Mouse (Mus musculus) intestine, embryonic 16.5 days (tissue): ENCODE results near the gene Npas4. TPM values are rescaled to one million over a fixed set of nuclear protein-coding genes. Genes with fewer than 3 reads are reported as not detected.
"Not testable (repeated sequence)": the region's sequence is repeated elsewhere in the genome, so short reads cannot be mapped to it uniquely, and the experiment has no call there.

Experiments used
- ATAC-seq: fragments of 200-750 bp; cut with Nextera tagmentation; 2 replicates; pipeline ENCODE4 v1.8.0; 2017; ENCODE audit warnings: moderate TSS enrichment, moderate library complexity
- H3K27ac ChIP-seq: fragments of 300-500 bp; sonication (generic); 2 replicates; pipeline ENCODE4 v1.5.1; 2014; ENCODE audit warnings: mild to moderate bottlenecking, low read length
- H3K27me3 ChIP-seq: fragments of 300-500 bp; sonication (generic); replicated peaks from 2 replicates; pipeline ENCODE4 v1.6.1; 2014; ENCODE audit warnings: low read length, control low read depth, mixed read lengths; ENCODE audit not compliant: control insufficient read depth, insufficient read depth
- H3K36me3 ChIP-seq: fragments of 300-500 bp; sonication (generic); 2 replicates; pipeline ENCODE4 v1.6.1; 2014; ENCODE audit warnings: low read length, control low read depth; ENCODE audit not compliant: control insufficient read depth, insufficient read depth
- H3K4me1 ChIP-seq: fragments of 300-500 bp; sonication (generic); 2 replicates; pipeline ENCODE4 v1.6.1; 2014; ENCODE audit warnings: low read length, control low read depth, mixed read lengths; ENCODE audit not compliant: control insufficient read depth, insufficient read depth
- H3K4me2 ChIP-seq: fragments of 300-500 bp; sonication (generic); 2 replicates; pipeline ENCODE4 v1.6.1; 2014; ENCODE audit warnings: low read depth, low read length, control low read depth
- H3K4me3 ChIP-seq: fragments of 300-500 bp; sonication (generic); 2 replicates; pipeline ENCODE4 v1.5.1; 2014; ENCODE audit warnings: mild to moderate bottlenecking, low read length
- H3K9ac ChIP-seq: fragments of 300-500 bp; sonication (generic); 2 replicates; pipeline ENCODE4 v1.6.1; 2014; ENCODE audit warnings: low read depth, low read length
- H3K9me3 ChIP-seq: fragments of 300-500 bp; sonication (generic); 2 replicates; pipeline ENCODE4 v1.6.1; 2016; ENCODE audit warnings: low read length, control low read depth; ENCODE audit not compliant: control insufficient read depth
- WGBS: fragments of 180-500 bp; shearing (Covaris S2); extraction: QIAGEN DNeasy Blood & Tissue Kit; methylation state at CpG from one replicate; pipeline ENCODE4 v1.1.7; 2014; 5-methylcytosine and 5-hydroxymethylcytosine counted together
- polyA plus RNA-seq: library from polyadenylated mRNA; unstranded; fragments of >200 nt; fragmentation: Nextera tagmentation; extraction: Ambion mirVana; gene quantifications from 2 replicates; pipeline ENCODE4 v1.2.1, GENCODE M21; 2015

Gene Npas4
- polyA plus RNA-seq, 1 experiment from 2014 or later = 0.22 TPM

DNA sequence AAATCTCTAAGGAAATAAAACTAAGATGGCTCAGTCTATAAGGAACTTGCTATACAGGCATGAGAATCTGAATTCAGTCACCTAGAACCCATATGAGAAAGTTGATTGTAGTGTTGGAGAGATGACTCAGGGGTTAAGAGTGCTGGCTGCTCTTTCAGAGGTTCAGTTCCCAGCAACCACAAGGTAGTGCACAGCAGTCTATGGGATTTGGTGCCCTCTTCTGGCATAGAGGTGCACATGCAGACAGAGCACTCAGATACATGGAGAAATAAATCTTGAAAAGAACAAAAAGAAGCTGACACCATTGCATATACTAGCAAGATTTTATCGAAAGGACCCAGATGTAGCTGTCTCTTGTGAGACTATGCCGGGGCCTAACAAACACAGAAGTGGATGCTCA is 21.9 kb downstream of the Npas4 start:
- H3K9ac ChIP-seq = no peak overlapping the region
- H3K36me3 ChIP-seq = peaks cover 14% of the 10 kb centered on the region
- no peak overlapping the region for H3K4me2 ChIP-seq
- H3K27me3 ChIP-seq = no peaks in the 10 kb centered on the region
- H3K4me1 ChIP-seq = no peaks in the 10 kb centered on the region; the same call in 1 of the 2 replicates
- no peak overlapping the region for H3K27ac ChIP-seq
- no peaks in the 10 kb centered on the region for H3K9me3 ChIP-seq
- 72% methylated on average over 2 of the region's 2 CpGs for WGBS
- no peak overlapping the region for H3K4me3 ChIP-seq
- no peak for ATAC-seq

DNA sequence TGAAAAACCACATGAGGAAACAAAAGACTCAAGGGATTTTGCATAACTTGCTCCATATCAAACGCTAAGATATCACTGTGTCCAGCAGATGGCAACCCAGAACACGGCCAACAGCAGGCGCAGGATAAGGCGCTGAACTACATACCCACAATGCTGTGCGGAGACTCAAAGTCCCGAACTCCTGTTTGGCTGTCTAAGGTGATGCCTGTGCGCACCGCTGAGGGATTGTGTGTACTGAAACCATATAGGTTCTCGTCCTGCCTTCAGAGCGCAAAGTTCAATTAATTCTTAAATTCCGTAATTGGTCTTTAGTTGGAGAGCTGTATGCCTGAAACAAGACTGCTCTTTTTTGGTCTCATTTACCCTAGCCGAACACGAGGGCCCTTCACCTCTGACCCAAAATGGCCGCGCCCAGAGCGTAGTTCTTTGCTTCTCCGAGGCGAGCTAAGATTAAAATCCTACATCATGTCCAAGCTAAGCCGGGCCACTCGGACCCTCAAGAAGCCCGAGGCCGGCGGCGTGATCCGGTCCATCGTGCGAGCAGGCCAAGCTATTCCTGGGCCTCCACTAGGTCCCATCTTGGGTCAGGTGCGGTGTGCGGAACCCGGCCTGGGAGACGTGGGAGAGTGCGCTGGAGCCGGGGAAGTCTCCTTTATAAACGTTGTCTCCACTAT is 28.1 kb downstream of the Npas4 start, which contains the start of gene Mrpl11:
Gene Mrpl11, plus strand, starts transcription at position 220 of the 674 bp plus-strand sequence.
- Histone ChIP-seq H3K4me1 (peaks cover 7% of the 10 kb centered on the region), H3K9me3 (no peaks in the 10 kb centered on the region), H3K9ac (peak within 1 kb of the TSS; percentile 95), H3K36me3 (peaks cover 14% of the 10 kb centered on the region), H3K27ac (peak within 1 kb of the TSS; percentile 79), H3K27me3 (no peaks in the 10 kb centered on the region), H3K4me3 (peak within 1 kb of the TSS; percentile 97), H3K4me2 (peak within 1 kb of the TSS; percentile 77)
- ATAC-seq = peak; percentile 95
- WGBS = under 1% methylated on average over 34 of the region's 34 CpGs

DNA sequence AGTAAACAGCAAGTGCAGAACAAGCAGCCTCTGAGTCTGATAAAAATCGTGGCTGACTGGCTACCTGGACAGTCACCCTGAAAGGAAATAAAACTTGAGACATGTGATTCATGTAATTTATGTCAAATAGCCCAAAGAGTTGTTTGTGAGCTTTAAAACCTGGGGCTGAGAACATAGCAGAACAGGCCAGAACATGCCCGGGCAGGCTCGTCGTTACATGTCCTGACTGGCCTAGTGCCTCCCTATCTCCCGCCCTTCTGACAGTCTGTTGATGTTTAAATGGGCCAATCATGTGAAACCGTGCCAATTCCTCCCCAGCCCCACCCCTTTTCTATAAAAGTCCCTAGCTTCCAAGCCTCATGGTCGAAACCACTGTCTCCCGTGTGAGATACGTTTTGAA is 41.5 kb downstream of the Npas4 start:
- H3K36me3 ChIP-seq, H3K9ac ChIP-seq, H3K4me3 ChIP-seq, H3K9me3 ChIP-seq, H3K4me1 ChIP-seq, H3K4me2 ChIP-seq, H3K27ac ChIP-seq, ATAC-seq, H3K27me3 ChIP-seq: not testable (repeated sequence)
- WGBS = 80% methylated on average over 9 of the region's 9 CpGs

DNA sequence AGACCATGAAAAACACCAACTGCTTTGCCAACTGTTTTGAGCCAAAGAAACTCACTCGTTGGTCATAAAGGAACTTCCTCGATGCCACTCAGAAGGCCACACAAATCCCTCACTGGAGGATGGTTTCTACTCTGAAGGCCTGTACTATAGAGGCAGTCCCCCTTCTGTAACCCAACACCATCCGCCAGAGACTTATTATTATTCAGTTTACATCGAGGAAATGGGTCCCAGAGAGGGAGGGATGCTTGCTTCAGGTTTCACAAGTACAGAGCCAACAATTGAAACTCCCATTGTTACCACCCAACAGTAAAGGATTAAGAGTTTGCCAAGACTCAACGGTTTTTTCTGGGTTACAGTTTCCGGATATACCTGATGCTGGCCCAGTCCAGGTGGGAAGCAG is 44.6 kb downstream of the Npas4 start:
- WGBS = 52% methylated on average over 6 of the region's 6 CpGs
- no peaks in the 10 kb centered on the region for H3K27me3 ChIP-seq
- ATAC-seq = no peak
- H3K36me3 ChIP-seq = no peaks in the 10 kb centered on the region
- no peak overlapping the region for H3K9ac ChIP-seq
- H3K9me3 ChIP-seq = no peaks in the 10 kb centered on the region
- no peak overlapping the region for H3K4me2 ChIP-seq
- peaks cover 2% of the 10 kb centered on the region; the same call in 1 of the 2 replicates for H3K4me1 ChIP-seq
- H3K27ac ChIP-seq = no peak overlapping the region
- no peak overlapping the region for H3K4me3 ChIP-seq

DNA sequence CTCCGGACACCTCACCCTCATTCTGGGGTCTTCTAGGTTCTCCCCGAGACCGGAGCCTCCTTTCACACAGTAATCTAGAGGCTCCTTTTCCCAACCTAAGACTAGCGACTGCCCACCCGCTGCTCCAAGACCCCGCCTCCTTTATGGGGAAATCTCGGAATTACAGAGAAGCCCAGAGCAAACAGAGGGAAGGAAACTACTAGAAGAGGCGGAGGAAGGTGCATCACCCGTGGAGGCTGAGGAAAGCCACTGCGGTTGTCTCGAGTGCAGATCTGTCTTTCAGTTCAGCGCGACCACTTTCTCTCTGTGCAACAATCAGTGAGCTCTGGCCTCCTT is 46.9 kb downstream of the Npas4 start:
- no peaks in the 10 kb centered on the region for H3K36me3 ChIP-seq
- WGBS = 4% methylated on average over 13 of the region's 13 CpGs
- H3K4me2 ChIP-seq = peak overlapping the region; percentile 96
- H3K9ac ChIP-seq = peak overlapping the region; percentile 77
- peak overlapping the region; percentile 72 for H3K4me3 ChIP-seq
- H3K27ac ChIP-seq = no peak overlapping the region
- no peaks in the 10 kb centered on the region for H3K9me3 ChIP-seq
- H3K27me3 ChIP-seq = no peaks in the 10 kb centered on the region
- peaks cover 2% of the 10 kb centered on the region; the same call in 1 of the 2 replicates for H3K4me1 ChIP-seq
- peak; percentile 73 for ATAC-seq

DNA sequence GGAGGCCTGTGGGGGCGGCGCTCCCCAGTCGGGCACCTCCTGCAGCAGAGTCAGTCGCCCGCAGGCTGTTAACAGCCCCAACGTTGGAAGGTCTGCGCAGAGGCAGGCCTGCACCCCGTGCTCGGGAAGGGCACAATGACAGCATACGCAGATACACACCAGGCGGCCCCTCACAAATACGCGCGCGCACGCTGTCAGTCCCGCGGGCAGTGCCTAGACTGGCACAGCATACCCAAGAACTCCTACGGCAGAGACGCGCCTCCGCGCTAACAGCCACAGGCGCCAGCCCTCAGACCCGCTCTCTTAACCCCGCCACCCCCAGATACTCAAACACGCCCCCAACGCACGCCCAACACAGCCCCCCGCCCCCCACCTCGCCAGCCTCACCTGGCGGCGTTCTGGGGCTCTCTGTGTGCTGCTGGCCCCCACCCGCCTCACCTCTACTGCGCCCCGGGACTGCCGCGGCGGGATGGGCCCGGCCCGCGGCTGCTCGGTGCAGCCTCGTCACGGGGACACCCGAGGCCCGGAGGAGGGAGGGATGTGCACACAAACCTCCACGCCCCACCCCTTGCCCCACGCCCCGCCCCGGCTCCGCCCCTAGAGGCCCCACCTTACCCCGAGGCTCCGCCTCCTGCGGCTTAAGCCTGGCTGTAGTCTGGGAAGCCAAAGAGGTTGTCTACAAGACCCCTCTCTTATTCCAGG is 47.4 kb downstream of the Npas4 start, which contains the start of gene Peli3:
Gene Peli3, minus strand, starts transcription at position 577 of the 702 bp plus-strand sequence.
- no peak within 1 kb of the TSS for H3K27ac ChIP-seq
- peak within 1 kb of the TSS; percentile 77 for H3K9ac ChIP-seq
- no peaks in the 10 kb centered on the region for H3K9me3 ChIP-seq
- peak within 1 kb of the TSS; percentile 96 for H3K4me2 ChIP-seq
- no peaks in the 10 kb centered on the region for H3K36me3 ChIP-seq
- peak within 1 kb of the TSS; percentile 72 for H3K4me3 ChIP-seq
- ATAC-seq = peak; percentile 98
- H3K27me3 ChIP-seq = no peaks in the 10 kb centered on the region
- under 1% methylated on average over 39 of the region's 55 CpGs for WGBS
- H3K4me1 ChIP-seq = peaks cover 2% of the 10 kb centered on the region; the same call in 1 of the 2 replicates

DNA sequence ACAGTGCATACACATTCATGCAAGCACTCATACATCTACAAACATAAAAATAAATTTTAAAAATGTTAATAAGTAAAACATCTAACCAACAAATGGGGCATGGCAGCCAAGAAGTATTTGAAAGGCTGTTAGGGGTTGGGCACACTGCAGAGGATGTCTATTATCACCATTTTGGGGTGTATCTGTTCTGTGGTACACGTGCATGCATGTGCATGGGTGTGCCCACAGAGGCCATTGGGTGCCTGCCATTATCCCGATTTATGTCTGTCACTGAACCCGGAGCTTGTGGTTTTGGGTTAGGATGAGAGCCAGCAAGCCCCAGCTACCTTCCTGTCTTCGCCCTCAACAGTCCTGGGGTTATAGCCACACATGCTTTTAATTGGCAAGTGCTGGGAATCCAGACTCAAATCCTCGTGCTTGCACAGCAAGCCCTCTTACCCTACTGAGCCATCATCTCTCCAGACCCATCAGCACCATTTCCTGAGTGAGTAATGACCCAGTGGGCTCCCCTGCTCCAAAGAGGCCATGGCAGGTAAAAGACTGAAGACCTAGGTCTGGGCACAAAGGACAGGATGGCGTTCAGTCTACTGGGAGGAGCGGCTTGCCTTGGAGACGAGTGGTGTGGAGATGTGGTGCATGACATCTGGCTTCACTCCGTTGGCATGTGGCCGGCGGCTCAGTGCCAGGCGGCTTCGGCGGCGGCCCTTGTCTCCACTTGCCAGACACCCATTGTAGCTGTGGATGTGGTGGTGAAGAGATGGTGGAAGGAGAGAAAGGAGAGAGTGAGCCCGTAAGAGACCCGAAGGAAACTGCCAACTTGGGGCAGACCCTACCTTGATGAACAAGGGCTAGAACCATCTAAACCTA is 52.4 kb downstream of the Npas4 start:
- Histone ChIP-seq H3K4me2 (no peak overlapping the region), H3K36me3 (no peaks in the 10 kb centered on the region), H3K4me1 (no peaks in the 10 kb centered on the region), H3K9ac (no peak overlapping the region), H3K27ac (no peak overlapping the region), H3K27me3 (no peaks in the 10 kb centered on the region), H3K4me3 (no peak overlapping the region), H3K9me3 (no peaks in the 10 kb centered on the region)
- ATAC-seq = no peak
- WGBS = 89% methylated on average over 17 of the region's 17 CpGs

DNA sequence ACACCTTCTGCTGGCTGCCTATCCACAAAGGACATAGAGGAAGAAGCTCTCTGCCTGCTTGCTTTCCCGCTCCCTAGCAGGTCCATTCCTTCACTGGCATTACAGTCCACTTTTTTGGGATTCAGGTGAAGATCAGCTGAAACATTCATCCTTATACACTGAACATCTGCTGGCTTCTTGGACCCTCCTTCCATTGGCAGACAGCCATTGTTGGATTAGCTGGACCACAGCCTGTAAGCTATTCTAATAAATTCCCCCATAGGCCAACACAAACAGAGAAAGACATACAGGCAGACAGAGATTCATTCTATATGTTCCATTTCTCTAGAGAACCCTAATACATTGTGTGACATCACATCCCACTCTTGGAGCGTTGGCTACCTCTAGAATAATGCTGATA is 53.2 kb downstream of the Npas4 start:
- no peak overlapping the region for H3K4me2 ChIP-seq
- no peak overlapping the region for H3K9ac ChIP-seq
- no peaks in the 10 kb centered on the region for H3K4me1 ChIP-seq
- no peak overlapping the region for H3K27ac ChIP-seq
- H3K4me3 ChIP-seq = no peak overlapping the region
- no peaks in the 10 kb centered on the region for H3K36me3 ChIP-seq
- 87% methylated on average over 2 of the region's 2 CpGs for WGBS
- H3K9me3 ChIP-seq = no peaks in the 10 kb centered on the region
- H3K27me3 ChIP-seq = no peaks in the 10 kb centered on the region
- ATAC-seq = no peak
